Mouse (Mus musculus) olfactory bulb, adult 2 months (tissue): ENCODE measurements around the gene Atp8a1.

ENCODE experiments used
- CTCF ChIP-seq: fragments of 200-500 bp; IDR thresholded peaks from 2 replicates; pipeline ENCODE4 v1.5.1; 2012; ENCODE audit warnings: low read depth, mild to moderate bottlenecking, low read length, moderate library complexity; ENCODE audit not compliant: insufficient read depth
- POLR2A ChIP-seq: fragments of 200-500 bp; IDR thresholded peaks from 2 replicates; pipeline ENCODE4 v1.6.1; 2012; ENCODE audit warnings: mild to moderate bottlenecking, low read depth, low read length, moderate library complexity; ENCODE audit not compliant: insufficient read depth

DNA sequence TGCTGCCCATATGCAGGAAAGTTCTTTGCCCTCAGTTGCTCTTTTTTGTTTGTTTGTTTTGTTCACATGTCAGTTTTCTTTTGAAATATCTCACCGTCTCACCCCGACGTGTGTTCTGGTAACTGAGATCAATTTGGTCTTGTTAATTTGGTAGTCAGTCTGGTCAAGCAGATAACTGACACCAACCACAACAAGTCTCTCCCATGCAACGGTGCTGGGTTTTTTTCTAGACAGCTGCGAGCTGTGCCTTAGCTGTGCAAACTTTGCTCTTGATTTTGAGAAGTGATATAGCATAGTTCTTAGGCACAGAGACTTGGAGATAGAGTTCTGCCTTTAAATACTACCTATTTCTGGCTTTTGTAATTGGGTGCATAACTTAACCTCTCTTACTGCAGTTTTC, 18.4 kb upstream of the Atp8a1 start:
- TF ChIP-seq CTCF (no peak), POLR2A (no peak)
